Mouse (Mus musculus) kidney, postnatal 10 days (tissue): ENCODE results near the gene Gm49361.
A peak's percentile ranks its signal among the peaks of the same experiment; 100 is the strongest.
"Not testable (repeated sequence)": the region's sequence is repeated elsewhere in the genome, so short reads cannot be mapped to it uniquely, and the experiment has no call there.

Source experiments
- DNase-seq: peaks from one replicate; pipeline ENCODE4 v3.0.0; 2021; ENCODE audit warnings: mixed read lengths

Gm49361 gene

GRCm38 (mm10) chr14:57746001-57746771 is at the start of gene Gm49361:
TSS of gene Gm49361 (minus strand) at chr14:57746103.
- DNase-seq, result peak; percentile 98

GRCm38 (mm10) chr14:57791171-57791570 is 45.3 kb upstream of the Gm49361 start:
- no peak for DNase-seq

GRCm38 (mm10) chr14:57789759-57790158 is 43.9 kb upstream of the Gm49361 start:
- no peak for DNase-seq

GRCm38 (mm10) chr14:57789311-57789710 is 43.4 kb upstream of the Gm49361 start:
- no peak for DNase-seq

GRCm38 (mm10) chr14:57787406-57787805 is 41.5 kb upstream of the Gm49361 start:
- peak; percentile 29 for DNase-seq

- DNase-seq, result no peak
These were observed 26.4 kb upstream of the Gm49361 start for GRCm38 (mm10) chr14:57772157-57772815.

- peak; percentile 29 for DNase-seq
These were observed 23.2 kb upstream of the Gm49361 start for GRCm38 (mm10) chr14:57769102-57769501.

GRCm38 (mm10) chr14:57760447-57761412 is 14.8 kb upstream of the Gm49361 start:
- no peak for DNase-seq

- no peak for DNase-seq
These were observed 12.3 kb upstream of the Gm49361 start, which contains the start of gene Lats2 for GRCm38 (mm10) chr14:57758237-57758636. TSS of gene Lats2 (minus strand) at chr14:57758388.

GRCm38 (mm10) chr14:57756094-57756493 is 10.2 kb upstream of the Gm49361 start:
- DNase-seq, result no peak

GRCm38 (mm10) chr14:57755661-57756060 is 9.8 kb upstream of the Gm49361 start:
- no peak for DNase-seq

GRCm38 (mm10) chr14:57753351-57753992 is 7.6 kb upstream of the Gm49361 start:
- DNase-seq, result no peak

- not testable (repeated sequence) for DNase-seq
These were observed 5.1 kb upstream of the Gm49361 start for GRCm38 (mm10) chr14:57751006-57751405.

- DNase-seq, result no peak
These were observed 3.6 kb upstream of the Gm49361 start for GRCm38 (mm10) chr14:57749501-57749900.

- peak; percentile 74 for DNase-seq
These were observed 473 bp downstream of the Gm49361 start for GRCm38 (mm10) chr14:57745291-57745969.

- DNase-seq, result peak; percentile 58
These were observed 1.4 kb downstream of the Gm49361 start for GRCm38 (mm10) chr14:57744547-57744946.

- DNase-seq, result no peak
These were observed 5.3 kb downstream of the Gm49361 start for GRCm38 (mm10) chr14:57740651-57741050.

GRCm38 (mm10) chr14:57737089-57737488 is 8.8 kb downstream of the Gm49361 start:
- DNase-seq, result peak; percentile 40

GRCm38 (mm10) chr14:57736141-57736540 is 9.8 kb downstream of the Gm49361 start:
- DNase-seq, result no peak

- no peak for DNase-seq
These were observed 13.1 kb downstream of the Gm49361 start for GRCm38 (mm10) chr14:57732668-57733293.

GRCm38 (mm10) chr14:57730527-57730926 is 15.4 kb downstream of the Gm49361 start:
- DNase-seq, result peak; percentile 88
